Mouse (Mus musculus): ENCODE measurements around the gene Plod2.

The Plod2 gene

DNA sequence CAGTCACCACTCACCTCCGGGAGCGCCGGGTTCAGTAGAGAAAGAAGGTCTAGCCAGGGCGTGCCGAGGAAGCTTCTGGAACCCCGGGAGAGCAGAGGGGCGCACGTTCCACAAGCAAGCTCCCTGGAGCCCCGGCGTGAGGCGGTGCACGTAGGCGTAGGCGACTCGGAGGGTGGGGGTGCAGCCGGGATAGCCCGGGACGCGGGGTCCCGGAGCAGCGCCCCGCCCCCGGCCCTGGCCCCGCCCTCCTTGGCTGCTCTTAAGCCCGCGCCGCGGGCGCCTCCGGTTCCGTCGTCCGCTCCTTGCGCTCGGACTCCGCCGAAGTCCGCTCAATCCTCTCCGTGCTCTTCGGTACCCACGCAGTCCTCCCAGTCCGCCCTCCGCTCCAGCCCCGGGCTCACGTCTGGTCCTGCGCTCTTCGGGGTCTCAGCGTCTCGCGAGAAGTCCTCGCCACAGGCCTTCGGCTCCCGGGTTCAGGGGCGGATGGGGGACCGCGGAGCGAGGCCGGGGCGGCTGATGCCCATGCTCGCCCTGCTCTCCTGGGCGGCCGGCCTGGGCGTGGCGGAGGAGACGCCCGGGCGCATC is at the start of gene Plod2:
Gene Plod2, plus strand, starts transcription at position 247 of the 585 bp plus-strand sequence.
- DNase-seq = peak; percentile 10

DNA sequence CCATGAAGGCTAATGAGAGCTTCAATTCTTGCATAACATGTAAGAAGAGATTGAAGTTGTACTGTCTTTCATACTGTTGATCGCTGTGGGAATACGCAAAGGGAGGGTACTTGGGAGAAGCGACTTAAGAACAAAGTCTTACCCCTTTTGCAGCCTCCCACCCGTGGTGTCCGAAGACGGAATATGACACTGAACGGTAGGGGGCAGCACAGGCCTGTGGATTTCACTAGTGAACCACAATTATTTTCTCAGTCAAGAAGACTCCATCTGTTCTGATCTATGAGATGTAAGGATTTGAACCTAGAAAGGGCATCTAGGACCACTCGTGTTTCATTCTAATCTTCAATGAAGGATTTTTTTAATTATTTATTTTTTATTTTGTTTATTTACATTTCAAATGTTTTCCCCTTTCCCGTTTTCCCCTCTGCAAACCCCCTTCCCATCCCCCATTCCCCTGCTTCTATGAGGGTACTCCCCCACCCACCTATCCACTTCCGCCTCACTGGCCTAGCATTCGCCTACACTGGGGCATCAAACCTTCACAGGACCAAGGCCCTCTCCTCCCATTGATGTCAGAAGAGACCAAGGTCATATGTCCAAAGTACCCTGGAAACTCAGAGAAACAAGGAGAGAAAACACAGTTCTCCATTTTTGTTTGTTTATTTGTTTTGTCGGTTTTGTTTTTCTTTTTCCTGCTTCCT is 42.2 kb upstream of the Plod2 start:
- DNase-seq = peak; percentile 10

DNA sequence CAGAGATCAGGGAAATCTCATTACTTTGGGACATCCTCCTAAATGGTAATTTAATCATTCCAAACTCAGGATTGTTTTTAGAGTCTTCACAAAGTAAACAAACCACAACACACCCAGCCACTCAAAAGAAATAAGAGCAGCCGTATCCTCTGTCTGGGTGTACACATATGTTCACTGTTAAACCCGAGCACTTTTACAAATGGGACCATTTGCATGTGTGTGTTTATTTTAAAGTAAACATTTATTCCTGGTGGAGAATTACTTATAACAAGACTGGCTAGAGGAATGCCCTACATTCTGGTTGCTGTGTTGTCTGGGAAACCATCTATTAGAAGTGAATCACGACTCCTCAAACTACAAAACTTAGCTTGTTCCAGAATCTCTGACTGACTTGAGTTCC is 37.8 kb upstream of the Plod2 start:
- DNase-seq = no peak

DNA sequence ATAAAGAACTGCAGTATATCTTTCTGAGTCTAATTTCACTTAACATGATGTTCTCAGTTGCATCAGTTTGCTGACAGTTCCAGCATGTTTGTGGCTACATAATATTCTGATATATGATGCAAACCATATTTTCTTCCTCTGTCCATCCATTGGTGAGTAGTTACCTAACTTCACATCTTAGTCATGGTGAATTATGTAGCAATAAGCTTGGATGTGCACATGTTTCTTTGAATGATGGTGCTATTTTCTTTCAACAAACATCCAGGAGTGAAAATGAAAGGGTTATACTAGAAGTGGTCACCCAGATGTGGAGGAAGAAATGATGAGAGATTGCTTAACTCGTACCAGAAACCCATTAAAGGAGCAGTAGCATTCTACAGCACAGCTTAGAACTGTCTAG is 37.1 kb upstream of the Plod2 start:
- no peak for DNase-seq

DNA sequence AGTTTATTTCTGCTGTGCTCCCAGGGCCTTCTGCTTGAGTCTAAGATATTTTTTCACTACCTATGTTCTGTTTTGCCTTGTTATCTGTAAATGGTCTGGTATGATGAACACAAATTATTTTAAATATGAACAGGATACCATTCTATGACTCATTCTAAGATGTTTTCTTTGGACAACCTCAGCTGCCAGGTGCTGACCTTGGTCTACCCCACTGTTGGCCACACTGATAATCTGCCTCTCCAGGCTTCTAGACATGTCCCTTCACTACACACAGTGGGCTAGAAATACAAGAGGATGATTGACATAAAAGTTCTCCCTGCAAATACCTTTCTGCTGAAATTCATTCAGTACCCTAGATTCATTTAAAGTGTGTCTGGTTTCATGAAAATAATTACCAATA is 30.3 kb upstream of the Plod2 start:
- no peak for DNase-seq

DNA sequence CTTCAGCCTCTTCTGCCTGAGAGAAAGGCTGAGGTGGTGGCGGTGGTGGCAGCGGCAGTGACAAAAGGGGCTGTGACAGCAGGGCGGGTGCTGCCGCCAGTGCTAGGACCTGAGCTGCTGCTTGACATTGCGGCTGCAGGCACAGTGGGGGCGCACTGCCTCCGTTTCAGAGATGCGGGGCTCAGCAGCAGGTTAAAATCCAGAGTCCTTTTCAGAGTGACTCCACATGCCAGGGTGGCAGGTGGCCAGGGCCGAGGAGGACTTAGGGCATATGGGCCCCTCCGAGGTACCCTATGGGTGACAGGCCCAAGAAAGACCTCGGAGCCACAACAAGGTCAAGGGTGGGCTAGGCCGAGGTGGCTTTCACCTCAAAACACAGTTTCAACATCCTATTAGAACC is 25.0 kb upstream of the Plod2 start:
- DNase-seq = no peak

DNA sequence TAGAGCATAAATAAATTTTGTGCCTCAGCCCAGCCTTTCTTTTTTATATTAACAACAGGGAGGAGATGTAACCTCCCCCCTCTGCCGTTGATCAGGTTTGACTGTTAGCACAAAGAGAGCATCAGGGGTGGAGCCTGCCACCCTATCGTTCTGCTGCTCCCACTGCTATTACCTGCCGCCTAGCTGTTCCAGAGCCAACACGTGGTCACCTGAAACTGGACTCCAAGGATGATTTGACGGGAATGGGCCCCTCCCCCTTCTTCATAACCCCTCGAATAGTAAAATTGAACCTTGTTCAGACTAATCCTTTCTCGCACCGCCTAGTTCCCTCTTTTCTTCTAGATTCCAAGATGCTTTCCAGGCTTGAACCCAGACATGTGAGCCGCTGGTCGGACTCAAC is 21.3 kb upstream of the Plod2 start:
- DNase-seq = no peak

DNA sequence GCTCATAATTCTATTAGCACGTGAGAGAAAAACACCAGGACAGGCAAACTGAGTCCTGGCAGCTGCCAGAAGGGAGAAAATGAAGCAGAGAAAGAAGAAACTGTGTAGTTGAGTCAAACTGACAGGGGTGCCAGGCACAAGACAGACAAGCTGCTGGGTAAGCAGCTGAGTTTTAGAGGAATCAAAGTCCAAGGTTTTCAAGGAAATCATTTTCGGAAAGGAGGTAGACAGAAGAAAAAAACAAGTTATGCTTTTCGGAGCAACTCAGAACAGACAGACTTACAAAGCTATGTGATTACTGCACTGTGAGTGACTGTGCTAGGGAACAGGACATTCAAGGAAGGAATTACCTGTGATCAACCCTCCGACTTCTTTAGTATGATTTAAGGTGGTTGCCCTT is 17.5 kb upstream of the Plod2 start:
- no peak for DNase-seq

DNA sequence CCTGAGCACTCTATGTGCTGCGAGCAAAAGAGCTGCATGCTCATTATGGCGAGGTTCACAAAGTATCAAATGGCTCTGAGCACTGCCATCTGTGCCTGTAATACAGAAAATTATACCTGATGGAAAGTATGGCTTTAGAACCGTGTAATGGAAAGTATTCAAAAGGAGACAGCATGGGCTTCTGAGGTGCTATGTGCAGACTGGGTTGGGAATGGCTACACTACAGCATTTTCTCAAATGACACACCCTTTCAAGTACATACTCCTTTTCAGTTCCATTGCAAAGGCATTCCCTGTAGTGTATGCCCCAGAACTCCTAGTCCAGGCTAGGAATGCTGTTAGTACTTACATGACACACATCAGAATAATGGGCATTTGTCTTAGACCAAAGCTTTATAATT is 12.0 kb upstream of the Plod2 start:
- DNase-seq = no peak

DNA sequence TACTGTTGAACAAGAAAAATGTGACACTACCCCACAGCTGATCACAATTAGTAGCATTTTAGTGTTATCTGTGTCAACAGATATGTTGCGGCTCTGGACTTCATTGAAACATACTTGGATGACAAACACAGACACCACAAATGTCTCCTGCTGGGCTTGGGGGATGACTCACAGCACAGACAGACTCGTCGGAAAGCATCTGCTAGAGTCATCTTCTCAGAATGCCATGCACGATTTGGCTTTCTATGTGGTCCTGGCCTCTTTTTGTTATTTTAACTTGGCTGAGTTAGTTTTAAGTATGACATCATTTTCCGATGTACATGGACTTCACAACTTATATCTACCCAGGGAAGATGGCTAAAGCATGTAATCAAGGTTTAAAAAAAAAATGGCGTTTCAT is 4.3 kb upstream of the Plod2 start:
- DNase-seq = peak; percentile 22

DNA sequence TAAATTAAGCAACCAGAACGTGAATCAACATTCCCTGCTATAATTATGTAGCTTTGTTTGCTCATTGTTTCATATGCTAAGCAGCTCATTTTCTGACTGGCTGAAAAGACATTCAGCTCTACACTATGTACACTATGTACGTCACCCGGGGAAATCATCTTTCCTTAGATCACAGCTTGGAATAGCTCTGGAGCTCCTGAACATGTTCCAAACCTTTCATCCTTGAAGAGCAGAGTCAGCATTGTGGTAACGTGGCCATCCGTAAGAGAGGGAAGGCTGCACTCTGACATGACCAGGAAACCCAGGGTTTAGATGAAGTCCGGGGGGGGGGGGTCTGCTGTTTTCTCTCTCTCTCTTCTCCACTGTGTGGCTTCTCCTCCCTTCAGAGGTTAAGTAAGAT is 3.8 kb upstream of the Plod2 start:
- DNase-seq = no peak

DNA sequence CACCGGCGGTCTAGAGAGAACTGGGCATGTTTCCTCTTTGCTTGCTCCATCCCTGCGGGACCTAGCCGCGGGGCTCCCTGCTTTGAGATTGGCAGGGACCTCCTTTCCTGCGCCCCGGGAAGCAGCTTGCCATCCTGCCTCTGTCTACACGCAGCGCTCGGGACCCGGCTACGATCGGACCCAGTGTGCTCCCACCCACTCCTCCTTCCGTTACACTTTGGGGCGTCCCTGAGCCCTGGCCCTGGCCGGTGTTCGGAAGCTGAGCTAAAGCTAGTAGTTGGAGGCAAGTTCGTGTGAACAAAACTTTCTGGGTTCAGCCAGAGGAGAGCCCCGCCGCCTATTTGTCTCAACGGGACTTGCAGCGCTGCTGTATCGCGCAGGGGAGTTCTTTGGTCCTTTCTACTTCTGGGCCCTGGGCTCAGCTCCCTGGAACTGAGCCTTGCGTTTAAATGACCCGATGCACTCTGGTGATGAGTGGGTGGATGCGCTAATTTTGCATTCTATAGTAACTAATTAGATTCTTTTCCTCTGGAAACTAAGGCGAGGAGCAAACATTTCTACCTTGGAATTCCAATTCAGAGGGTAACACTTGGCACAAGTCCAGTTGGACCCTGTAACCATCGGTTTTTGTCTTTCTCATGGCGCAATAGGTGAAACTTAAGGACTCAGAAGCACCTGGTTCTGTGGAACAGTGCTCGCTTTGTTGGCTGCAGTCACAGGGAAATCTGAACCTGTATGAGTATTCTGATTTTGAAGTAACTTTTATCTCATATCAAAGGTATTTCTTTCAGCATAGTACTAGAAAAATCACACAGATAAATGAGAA is 781 bp downstream of the Plod2 start:
- no peak for DNase-seq

DNA sequence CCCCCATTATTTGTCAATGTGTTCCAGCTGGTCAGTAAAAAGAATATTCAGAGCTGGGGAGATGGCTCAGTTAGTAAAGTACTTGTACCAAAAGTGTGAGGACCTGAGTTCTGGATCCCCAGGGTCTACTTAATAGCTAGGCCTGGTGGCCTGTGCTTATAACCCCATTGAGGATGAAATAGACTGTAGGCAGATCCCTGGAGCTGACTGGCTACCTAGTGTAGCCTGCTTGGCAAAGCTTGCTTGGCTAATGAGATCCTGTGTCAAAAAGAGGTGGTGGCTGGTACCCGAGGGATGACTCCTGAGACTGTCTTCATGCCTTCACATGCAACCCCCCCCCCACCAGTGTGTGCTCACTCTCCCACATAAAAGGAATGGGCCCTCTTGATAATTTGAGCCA is 2.1 kb downstream of the Plod2 start:
- no peak for DNase-seq

DNA sequence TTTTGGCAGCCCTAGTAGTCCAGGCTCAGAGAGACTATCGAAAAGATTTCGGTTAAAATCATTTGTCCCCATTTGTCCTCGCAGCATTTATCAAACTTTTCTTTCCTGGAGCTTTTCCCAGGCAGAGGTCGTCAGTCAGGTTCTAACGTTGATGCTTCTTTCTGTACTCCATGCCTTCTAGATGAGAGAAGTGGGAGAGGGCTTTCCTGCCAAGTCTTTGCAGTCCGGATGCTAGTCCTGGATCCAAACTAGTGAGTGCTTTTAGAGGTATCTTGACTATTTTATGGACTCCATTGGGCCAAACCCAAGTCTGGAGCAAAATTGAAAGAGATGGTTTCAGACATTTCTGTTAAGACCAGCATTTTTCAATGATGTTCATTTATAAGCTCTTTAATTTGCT is 3.0 kb downstream of the Plod2 start:
- no peak for DNase-seq

DNA sequence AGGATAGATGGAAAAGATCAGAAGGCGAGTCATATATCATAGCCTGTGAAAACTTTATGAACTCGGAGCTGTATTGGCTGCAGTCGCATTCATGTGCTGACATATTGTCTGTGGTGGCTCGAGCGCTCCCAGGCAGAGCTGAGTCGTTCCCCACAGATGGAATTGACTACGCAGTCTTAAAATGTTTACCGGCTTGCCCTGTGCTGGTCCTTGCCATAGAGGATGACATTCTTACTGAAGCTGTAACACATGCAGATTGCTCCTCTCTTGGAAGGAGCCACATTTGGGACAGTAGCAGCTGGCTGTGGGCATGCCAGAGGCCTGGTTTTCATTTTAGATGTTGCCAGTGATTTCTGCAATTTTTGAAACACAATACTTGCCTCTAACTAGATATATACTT is 4.4 kb downstream of the Plod2 start:
- no peak for DNase-seq

DNA sequence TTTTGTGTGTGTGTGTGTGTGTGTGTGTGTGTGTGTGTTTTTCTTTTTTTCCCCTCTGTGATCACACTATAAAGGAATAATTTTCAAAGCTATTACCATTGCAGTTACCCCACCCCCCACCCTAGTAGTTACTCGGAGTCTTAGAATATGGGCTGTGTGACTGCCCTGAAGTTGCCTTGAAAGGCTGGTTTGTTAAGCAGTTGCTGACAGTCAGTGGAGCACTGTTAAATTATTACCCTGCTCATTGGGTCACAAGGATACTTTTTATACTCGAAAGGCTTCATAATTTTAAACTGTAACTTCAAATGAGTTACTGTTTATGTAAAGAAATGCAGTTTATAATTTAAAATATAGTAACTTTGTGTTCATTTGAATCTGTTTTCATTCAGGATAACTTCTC is 5.1 kb downstream of the Plod2 start:
- no peak for DNase-seq

DNA sequence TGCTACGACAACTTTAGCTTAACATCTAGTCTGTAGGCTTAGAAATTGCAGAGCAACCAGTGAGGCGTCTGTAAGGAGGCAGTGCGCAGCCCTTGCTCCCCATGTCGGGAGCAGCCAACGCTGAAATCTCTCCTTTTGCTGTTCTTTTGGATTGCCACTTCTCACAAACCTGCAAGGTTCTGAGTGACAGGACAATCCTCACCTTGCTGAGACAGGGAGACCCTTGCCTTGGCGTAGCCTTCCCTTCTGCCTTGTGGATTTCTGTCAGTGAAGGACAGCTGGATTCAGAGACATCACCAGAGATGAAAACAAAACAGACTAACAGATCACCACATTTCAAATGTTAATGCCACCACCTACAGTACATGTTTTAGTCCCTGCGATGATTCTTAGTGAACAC is 5.8 kb downstream of the Plod2 start:
- DNase-seq = no peak

DNA sequence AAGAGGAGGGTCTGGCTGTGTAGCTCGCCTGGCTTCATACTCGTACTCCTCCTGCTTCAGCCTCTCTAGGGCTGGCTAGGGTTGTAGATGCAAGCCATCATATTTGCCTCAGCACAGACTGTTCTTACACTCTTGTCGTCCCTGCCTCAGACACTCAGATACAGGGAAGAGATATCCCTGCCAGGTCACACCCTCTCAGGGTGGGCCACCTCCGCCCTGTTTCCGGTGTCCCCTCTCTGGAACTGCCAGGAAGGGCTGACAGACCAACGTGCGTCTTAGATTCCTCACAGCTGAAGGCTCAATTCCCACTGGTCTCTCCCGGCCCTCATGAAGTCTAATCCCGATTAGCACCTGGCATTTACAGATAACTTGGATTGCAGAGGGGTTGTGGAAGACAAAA is 6.6 kb downstream of the Plod2 start:
- no peak for DNase-seq

DNA sequence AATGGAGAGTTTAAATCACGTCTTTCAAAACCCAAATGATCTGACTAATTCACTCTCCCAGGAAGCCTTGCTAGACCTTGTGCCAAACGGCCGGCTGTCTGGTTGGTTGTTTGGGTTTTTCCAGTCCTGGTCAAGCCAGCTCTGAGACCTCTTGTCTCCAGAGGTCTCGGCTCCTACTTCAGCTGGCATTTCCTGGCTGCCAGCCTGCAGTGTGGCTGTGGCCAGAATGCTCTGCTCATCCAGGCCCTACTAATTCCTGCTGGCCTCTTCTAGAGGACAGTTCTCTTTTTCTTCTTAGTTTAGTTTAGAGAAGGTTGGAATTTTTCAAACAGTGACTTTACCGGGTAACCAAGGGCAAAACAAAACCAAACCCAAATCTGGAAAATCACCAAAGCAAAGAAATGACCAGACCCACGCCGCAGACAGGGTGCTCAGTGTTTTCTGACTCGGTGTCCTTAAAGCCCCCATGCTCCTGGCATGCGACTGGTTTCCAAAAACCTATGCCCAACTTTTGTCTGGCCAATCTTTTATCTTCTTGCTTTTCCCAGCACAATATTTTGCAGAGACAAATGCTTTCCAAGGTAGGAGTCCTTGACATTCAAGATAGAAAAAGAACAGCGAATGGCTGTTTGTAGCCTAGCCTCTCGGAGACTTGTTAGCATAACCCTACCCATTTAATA is 7.9 kb downstream of the Plod2 start:
- DNase-seq = no peak

DNA sequence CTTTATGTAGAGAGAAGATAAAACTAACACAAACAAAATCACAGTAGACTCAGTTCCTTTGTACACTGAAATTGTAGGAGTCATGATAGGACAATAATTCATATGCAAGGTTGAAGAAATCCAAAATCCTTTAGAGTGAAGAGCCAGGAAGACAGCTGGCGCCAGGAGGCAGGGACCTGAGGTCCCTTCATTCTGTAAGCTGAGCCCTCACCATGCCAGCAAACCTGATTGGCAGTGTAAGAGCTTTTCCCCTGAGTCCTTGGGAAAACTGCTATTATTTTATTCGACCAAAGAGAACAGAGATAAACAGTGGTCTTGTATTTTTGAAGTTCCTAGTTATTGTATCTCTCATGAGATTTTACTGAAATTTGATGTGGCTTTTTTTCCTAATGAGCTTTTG is 9.0 kb downstream of the Plod2 start:
- DNase-seq = no peak

DNA sequence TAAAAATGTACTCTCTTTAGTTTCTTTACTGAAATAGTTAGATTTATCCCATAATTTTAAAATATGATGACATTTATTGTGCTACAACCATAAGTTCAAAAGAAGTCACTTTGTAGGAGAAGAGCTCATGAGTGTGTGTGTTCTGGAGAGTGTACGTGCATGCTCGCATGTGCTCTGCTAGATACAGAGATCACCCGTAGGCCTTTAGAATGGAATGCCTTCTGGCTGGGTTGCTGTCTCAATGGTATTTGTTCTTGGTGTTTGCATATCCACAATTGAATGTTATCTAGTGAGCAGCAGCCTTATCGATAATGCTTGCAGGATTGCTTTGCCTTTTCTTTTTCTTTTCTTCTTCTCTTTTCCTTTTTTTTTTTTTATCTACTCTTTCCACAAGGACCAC is 9.6 kb downstream of the Plod2 start:
- no peak for DNase-seq

DNA sequence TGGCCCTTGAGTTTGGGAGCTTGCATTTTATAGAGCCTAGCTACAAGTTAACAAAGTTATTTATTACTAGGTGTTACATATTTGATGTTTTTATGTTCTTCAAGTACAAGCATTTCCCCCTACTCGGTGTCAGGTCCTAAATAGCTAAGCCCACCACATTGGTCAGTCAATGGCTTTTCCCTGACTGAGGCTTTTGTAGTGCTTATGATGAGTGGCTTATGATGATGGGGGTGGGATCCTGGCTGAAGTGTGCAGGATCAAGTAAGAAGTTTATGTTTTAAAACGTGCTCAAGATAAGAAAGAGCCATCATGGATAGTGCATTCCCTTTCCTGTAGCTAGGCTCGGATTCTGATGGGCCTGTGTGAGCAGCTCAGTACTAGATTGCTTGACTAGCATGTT is 10.7 kb downstream of the Plod2 start:
- DNase-seq = no peak

Data from layer of hippocampus, adult 9-11 months (tissue).